Mouse (Mus musculus): ENCODE results near the gene Lypd5. TPM values are rescaled to one million over a fixed set of nuclear protein-coding genes. Genes with fewer than 3 reads are reported as not detected.
"Not testable (repeated sequence)": the region's sequence is repeated elsewhere in the genome, so short reads cannot be mapped to it uniquely, and the experiment has no call there.

Lypd5 gene
- total and polyA plus RNA-seq, 3 experiments = not detected

GRCm38 (mm10) chr7:24398364-24398913 is 49.4 kb downstream of the Lypd5 start:
- no peaks in the 10 kb centered on the region for H3K27me3 ChIP-seq (ENCODE audit: control insufficient read depth, insufficient read depth, low read length)
- intact Hi-C loops (cut with DNase I) = no loop called here
- no peaks in the 10 kb centered on the region; the same call in 1 of the 2 replicates for H3K79me2 ChIP-seq (replicated peaks; ENCODE audit: control insufficient read depth, insufficient read depth, low read length)
- WGBS = 96% methylated on average over 8 of the region's 8 CpGs
- no peaks in the 10 kb centered on the region for H3K36me3 ChIP-seq (ENCODE audit: control insufficient read depth, insufficient read depth, low read length)
- no peak overlapping the region for H3K9ac ChIP-seq (ENCODE audit: low read depth, low read length)
- no peaks in the 10 kb centered on the region for H3K4me1 ChIP-seq (ENCODE audit: control insufficient read depth, insufficient read depth, low read length)
- no peak for TF ChIP-seq POLR2A (IDR thresholded peaks at IDR 0.05; ENCODE audit: insufficient read depth, low read depth, low read length)
- TF ChIP-seq EP300 (IDR thresholded peaks at IDR 0.05; ENCODE audit: insufficient read depth, low read depth, low read length) = no peak
- no peak for TF ChIP-seq CTCF (IDR thresholded peaks at IDR 0.05)
- no peak overlapping the region for H3K27ac ChIP-seq
- DNase-seq = no peak
- H3K4me3 ChIP-seq = no peak overlapping the region

DNA sequence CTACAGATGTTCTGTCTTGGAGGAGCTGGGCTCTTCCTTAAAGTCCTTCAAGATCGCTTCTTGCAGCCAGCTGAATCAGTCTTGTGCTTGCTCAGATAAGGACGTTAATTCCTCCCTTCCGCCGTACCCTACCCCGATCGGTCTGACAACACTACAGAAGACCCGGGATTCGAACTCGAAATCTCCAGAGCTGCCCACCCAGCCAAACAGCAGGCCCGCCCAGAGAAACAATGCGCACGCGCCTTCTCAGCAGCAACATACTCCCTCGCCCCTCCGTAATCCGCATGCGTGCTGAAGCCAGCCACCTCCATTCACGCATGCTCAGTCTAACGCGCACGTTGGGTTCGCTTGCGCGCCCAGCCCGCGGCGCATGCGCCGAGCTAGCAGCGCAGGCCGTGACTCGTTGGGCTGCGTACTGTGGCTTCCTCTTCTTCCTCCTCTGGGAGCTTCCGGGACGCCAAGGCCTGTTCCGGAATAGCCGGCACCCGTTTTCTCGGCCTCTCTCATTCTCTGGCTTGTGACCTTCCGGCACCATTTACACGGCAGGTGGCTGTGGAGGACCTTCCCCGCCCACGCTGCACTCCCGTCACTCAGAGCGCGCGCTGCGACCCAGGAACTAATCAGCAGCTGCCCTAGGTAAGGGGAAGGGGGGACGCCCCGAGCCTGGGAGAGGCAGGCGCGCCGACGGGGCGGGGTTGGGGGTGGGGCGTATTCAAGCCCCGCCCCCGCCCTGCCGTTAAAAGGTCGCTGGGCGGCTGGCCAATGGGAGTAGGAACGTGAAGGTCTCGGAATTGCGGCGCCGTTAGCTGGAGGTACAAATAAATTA is 50.5 kb downstream of the Lypd5 start, which contains the start of gene Smg9:
TSS of gene Smg9 (plus strand) at position 364 of the 826 bp plus-strand sequence.
- intact Hi-C loops (cut with DNase I) = no loop called here
- no peaks in the 10 kb centered on the region for H3K79me2 ChIP-seq (replicated peaks; ENCODE audit: control insufficient read depth, insufficient read depth, low read length)
- H3K27ac ChIP-seq = peak within 1 kb of the TSS; percentile 96
- H3K4me3 ChIP-seq = peak within 1 kb of the TSS; percentile 56
- H3K4me1 ChIP-seq (ENCODE audit: control insufficient read depth, insufficient read depth, low read length) = no peaks in the 10 kb centered on the region
- H3K27me3 ChIP-seq (ENCODE audit: control insufficient read depth, insufficient read depth, low read length) = no peaks in the 10 kb centered on the region
- 2% methylated on average over 65 of the region's 66 CpGs for WGBS
- H3K9ac ChIP-seq (ENCODE audit: low read depth, low read length) = peak within 1 kb of the TSS; percentile 75
- TF ChIP-seq EP300 (IDR thresholded peaks at IDR 0.05; ENCODE audit: insufficient read depth, low read depth, low read length) (peak; percentile 31), POLR2A (IDR thresholded peaks at IDR 0.05; ENCODE audit: insufficient read depth, low read depth, low read length) (peak; percentile 84), CTCF (IDR thresholded peaks at IDR 0.05) (no peak)
- H3K36me3 ChIP-seq (ENCODE audit: control insufficient read depth, insufficient read depth, low read length) = no peaks in the 10 kb centered on the region
- peak; percentile 95 to 98 for DNase-seq

GRCm38 (mm10) chr7:24400082-24400452 is 51.1 kb downstream of the Lypd5 start:
- H3K4me3 ChIP-seq = peak overlapping the region; percentile 56
- no peaks in the 10 kb centered on the region for H3K27me3 ChIP-seq (ENCODE audit: control insufficient read depth, insufficient read depth, low read length)
- H3K27ac ChIP-seq = peak overlapping the region; percentile 96
- WGBS = 2% methylated on average over 3 of the region's 3 CpGs
- peak overlapping the region; percentile 38 for H3K9ac ChIP-seq (ENCODE audit: low read depth, low read length)
- no peaks in the 10 kb centered on the region for H3K4me1 ChIP-seq (ENCODE audit: control insufficient read depth, insufficient read depth, low read length)
- no peak for TF ChIP-seq CTCF (IDR thresholded peaks at IDR 0.05)
- no peak for TF ChIP-seq EP300 (IDR thresholded peaks at IDR 0.05; ENCODE audit: insufficient read depth, low read depth, low read length)
- TF ChIP-seq POLR2A (IDR thresholded peaks at IDR 0.05; ENCODE audit: insufficient read depth, low read depth, low read length) = no peak
- DNase-seq = no peak
- H3K36me3 ChIP-seq (ENCODE audit: control insufficient read depth, insufficient read depth, low read length) = no peaks in the 10 kb centered on the region
- intact Hi-C loops (cut with DNase I) = no loop called here
- H3K79me2 ChIP-seq (replicated peaks; ENCODE audit: control insufficient read depth, insufficient read depth, low read length) = no peaks in the 10 kb centered on the region

DNA sequence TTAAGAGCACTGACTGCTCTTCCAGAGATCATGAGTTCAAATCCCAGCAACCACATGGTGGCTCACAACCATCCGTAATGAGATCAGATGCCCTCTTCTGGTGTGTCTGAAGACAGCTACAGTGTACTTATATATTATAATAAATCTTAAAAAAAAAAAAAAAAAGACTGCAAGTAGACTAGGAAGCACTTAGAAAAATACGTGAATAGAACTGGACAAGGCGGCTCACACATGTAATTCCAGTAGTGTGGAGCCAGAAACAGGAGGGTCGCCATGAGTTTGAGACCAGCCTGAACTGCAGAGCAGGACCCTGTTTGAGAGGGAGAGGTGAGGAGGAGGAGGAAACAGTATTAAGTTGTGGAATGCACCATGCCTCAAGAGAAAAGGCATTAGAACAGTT is 51.5 kb downstream of the Lypd5 start:
- intact Hi-C loops (cut with DNase I); H3K4me3 ChIP-seq: not testable (repeated sequence)

GRCm38 (mm10) chr7:24402851-24403250 is 53.9 kb downstream of the Lypd5 start:
- Histone ChIP-seq H3K4me1 (ENCODE audit: control insufficient read depth, insufficient read depth, low read length) (peaks cover 1% of the 10 kb centered on the region), H3K36me3 (ENCODE audit: control insufficient read depth, insufficient read depth, low read length) (no peaks in the 10 kb centered on the region), H3K27me3 (ENCODE audit: control insufficient read depth, insufficient read depth, low read length) (no peaks in the 10 kb centered on the region), H3K9ac (ENCODE audit: low read depth, low read length) (no peak overlapping the region), H3K4me3 (no peak overlapping the region), H3K79me2 (replicated peaks; ENCODE audit: control insufficient read depth, insufficient read depth, low read length) (no peaks in the 10 kb centered on the region), H3K27ac (no peak overlapping the region)
- DNase-seq = no peak
- TF ChIP-seq POLR2A (IDR thresholded peaks at IDR 0.05; ENCODE audit: insufficient read depth, low read depth, low read length) = no peak
- TF ChIP-seq EP300 (IDR thresholded peaks at IDR 0.05; ENCODE audit: insufficient read depth, low read depth, low read length) = no peak
- TF ChIP-seq CTCF (IDR thresholded peaks at IDR 0.05) = peak; percentile 55
- WGBS = 99% methylated on average over 9 of the region's 9 CpGs
- intact Hi-C loops (cut with DNase I) = no loop called here

More for the DNA sequence above, 51.5 kb downstream of the Lypd5 start:
- H3K79me2 ChIP-seq (replicated peaks; ENCODE audit: control insufficient read depth, insufficient read depth, low read length); H3K36me3 ChIP-seq (ENCODE audit: control insufficient read depth, insufficient read depth, low read length); H3K4me1 ChIP-seq (ENCODE audit: control insufficient read depth, insufficient read depth, low read length); H3K27me3 ChIP-seq (ENCODE audit: control insufficient read depth, insufficient read depth, low read length); H3K9ac ChIP-seq (ENCODE audit: low read depth, low read length); H3K27ac ChIP-seq; DNase-seq: not testable (repeated sequence)
- 92% methylated on average over 4 of the region's 4 CpGs for WGBS

Small RNA genes within 50 kb of the gene (microRNA-seq; reads per million reads assigned to microRNA genes)
- gene Gm27592 = 0 reads per million in 2 experiments

Other genes with a start within 250 kb of the Lypd5 start
- 1 to 10 TPM; 3.1 to 3.2 TPM for gene Zfp112, start 236.9 kb upstream of the Lypd5 start, total RNA-seq (2021)
- gene Zfp112, start 236.9 kb upstream of the Lypd5 start, polyA plus RNA-seq (2012; rRNA removed) = 1.8 and 3.5 TPM in 2 replicates
- gene Zfp235, start 215.0 kb upstream of the Lypd5 start, total RNA-seq (2021) = 1 to 10 TPM; 4.2 to 5.4 TPM
- gene Zfp235, start 215.0 kb upstream of the Lypd5 start, polyA plus RNA-seq (2012; rRNA removed) = 3.1 and 5.5 TPM in 2 replicates
- gene Zfp114, start 174.1 kb upstream of the Lypd5 start, total RNA-seq (2021) = under 1 TPM; 0.16 TPM
- gene Zfp114, start 174.1 kb upstream of the Lypd5 start, polyA plus RNA-seq (2012; rRNA removed) = 0.06 and 0.10 TPM in 2 replicates
- gene Zfp111, start 137.8 kb upstream of the Lypd5 start, total RNA-seq (2021) = 1 to 10 TPM; 3.2 to 3.6 TPM
- gene Zfp111, start 137.8 kb upstream of the Lypd5 start, polyA plus RNA-seq (2012; rRNA removed) = 1.1 and 1.6 TPM in 2 replicates
- gene Zfp109, start 111.6 kb upstream of the Lypd5 start, total RNA-seq (2021) = 1 to 10 TPM; 1.8 to 2.1 TPM
- 0.80 and 1.5 TPM in 2 replicates for gene Zfp109, start 111.6 kb upstream of the Lypd5 start, polyA plus RNA-seq (2012; rRNA removed)
- 1 to 10 TPM; 1.4 to 1.8 TPM for gene Zfp108, start 94.4 kb upstream of the Lypd5 start, total RNA-seq (2021)
- gene Zfp108, start 94.4 kb upstream of the Lypd5 start, polyA plus RNA-seq (2012; rRNA removed) = 0.70 and 1.4 TPM in 2 replicates
- gene Zfp93, start 78.8 kb upstream of the Lypd5 start, total RNA-seq (2021) = 1 to 10 TPM; 3.3 to 4.1 TPM
- gene Zfp93, start 78.8 kb upstream of the Lypd5 start, polyA plus RNA-seq (2012; rRNA removed) = 1.7 and 2.9 TPM in 2 replicates
- gene Zfp61, start 48.0 kb upstream of the Lypd5 start, total RNA-seq (2021) = 1 to 10 TPM; 2.7 to 3.3 TPM
- 2.7 and 5.3 TPM in 2 replicates for gene Zfp61, start 48.0 kb upstream of the Lypd5 start, polyA plus RNA-seq (2012; rRNA removed)
- gene Zfp94, start 32.5 kb upstream of the Lypd5 start, total RNA-seq (2021) = 1 to 10 TPM; 1.9 to 2.7 TPM
- gene Zfp94, start 32.5 kb upstream of the Lypd5 start, polyA plus RNA-seq (2012; rRNA removed) = 3.4 and 3.8 TPM in 2 replicates
- gene Tescl, start 15.3 kb upstream of the Lypd5 start, total RNA-seq (2021) = not detected
- 0.35 and 0.66 TPM in 2 replicates for gene Tescl, start 15.3 kb upstream of the Lypd5 start, polyA plus RNA-seq (2012; rRNA removed)
- 1 to 10 TPM in 1 of 2 experiments, under 1 TPM in 1; 0.91 to 1.1 TPM for gene Kcnn4, start 21.1 kb downstream of the Lypd5 start, total RNA-seq (2021)
- 1.2 and 1.9 TPM in 2 replicates for gene Kcnn4, start 21.1 kb downstream of the Lypd5 start, polyA plus RNA-seq (2012; rRNA removed)
- 1 to 10 TPM; 5.9 to 6.6 TPM for gene Smg9, start 50.4 kb downstream of the Lypd5 start, total RNA-seq (2021)
- 19.2 and 21.4 TPM in 2 replicates for gene Smg9, start 50.4 kb downstream of the Lypd5 start, polyA plus RNA-seq (2012; rRNA removed)
- not detected for gene Irgc1, start 103.1 kb downstream of the Lypd5 start, total RNA-seq (2021)
- gene Irgc1, start 103.1 kb downstream of the Lypd5 start, polyA plus RNA-seq (2012; rRNA removed) = 0.67 and 0.88 TPM in 2 replicates
- 1 to 10 TPM; 3.3 to 3.6 TPM for gene Plaur, start 113.3 kb downstream of the Lypd5 start, total RNA-seq (2021)
- 4.2 and 5.0 TPM in 2 replicates for gene Plaur, start 113.3 kb downstream of the Lypd5 start, polyA plus RNA-seq (2012; rRNA removed)
- gene Cadm4, start 132.8 kb downstream of the Lypd5 start, total RNA-seq (2021) = 10 to 100 TPM; 14.0 to 14.7 TPM
- gene Cadm4, start 132.8 kb downstream of the Lypd5 start, polyA plus RNA-seq (2012; rRNA removed) = 17.0 and 20.4 TPM in 2 replicates
- gene Zfp428, start 157.8 kb downstream of the Lypd5 start, total RNA-seq (2021) = 10 to 100 TPM; 14.5 to 14.9 TPM
- 12.3 and 28.7 TPM in 2 replicates for gene Zfp428, start 157.8 kb downstream of the Lypd5 start, polyA plus RNA-seq (2012; rRNA removed)
- gene AC161166.1, start 163.3 kb downstream of the Lypd5 start, total RNA-seq (2021) = not detected
- gene AC161166.1, start 163.3 kb downstream of the Lypd5 start, polyA plus RNA-seq (2012; rRNA removed) = 0.04 TPM in 1 of 2 replicates, not detected in the other
- gene Irgq, start 181.5 kb downstream of the Lypd5 start, total RNA-seq (2021) = 10 to 100 TPM; 16.1 to 17.4 TPM
- 12.9 and 20.7 TPM in 2 replicates for gene Irgq, start 181.5 kb downstream of the Lypd5 start, polyA plus RNA-seq (2012; rRNA removed)
- gene Pinlyp, start 196.9 kb downstream of the Lypd5 start, total RNA-seq (2021) = not detected
- not detected in 2 replicates for gene Pinlyp, start 196.9 kb downstream of the Lypd5 start, polyA plus RNA-seq (2012; rRNA removed)
- 10 to 100 TPM; 25.0 to 25.6 TPM for gene Xrcc1, start 197.1 kb downstream of the Lypd5 start, total RNA-seq (2021)
- 21.8 and 25.5 TPM in 2 replicates for gene Xrcc1, start 197.1 kb downstream of the Lypd5 start, polyA plus RNA-seq (2012; rRNA removed)
- 10 to 100 TPM; 53.2 to 65.2 TPM for gene Ethe1, start 238.3 kb downstream of the Lypd5 start, total RNA-seq (2021)
- 50.4 and 57.3 TPM in 2 replicates for gene Ethe1, start 238.3 kb downstream of the Lypd5 start, polyA plus RNA-seq (2012; rRNA removed)
- gene Zfp575, start 238.4 kb downstream of the Lypd5 start, total RNA-seq (2021) = under 1 TPM in 1 of 2 experiments, not detected in 1; 0.07 TPM
- 0.08 TPM in 1 of 2 replicates, not detected in the other for gene Zfp575, start 238.4 kb downstream of the Lypd5 start, polyA plus RNA-seq (2012; rRNA removed)

All from heart, adult 2 months (tissue).